Mouse (Mus musculus): ENCODE measurements at regions not wholly inside any gene's neighbourhood (a gene's known extent, or its start where the extent isn't known, plus 50 kb on each side); places are given as distances from the start of the nearest gene placed in this dataset.

DNA sequence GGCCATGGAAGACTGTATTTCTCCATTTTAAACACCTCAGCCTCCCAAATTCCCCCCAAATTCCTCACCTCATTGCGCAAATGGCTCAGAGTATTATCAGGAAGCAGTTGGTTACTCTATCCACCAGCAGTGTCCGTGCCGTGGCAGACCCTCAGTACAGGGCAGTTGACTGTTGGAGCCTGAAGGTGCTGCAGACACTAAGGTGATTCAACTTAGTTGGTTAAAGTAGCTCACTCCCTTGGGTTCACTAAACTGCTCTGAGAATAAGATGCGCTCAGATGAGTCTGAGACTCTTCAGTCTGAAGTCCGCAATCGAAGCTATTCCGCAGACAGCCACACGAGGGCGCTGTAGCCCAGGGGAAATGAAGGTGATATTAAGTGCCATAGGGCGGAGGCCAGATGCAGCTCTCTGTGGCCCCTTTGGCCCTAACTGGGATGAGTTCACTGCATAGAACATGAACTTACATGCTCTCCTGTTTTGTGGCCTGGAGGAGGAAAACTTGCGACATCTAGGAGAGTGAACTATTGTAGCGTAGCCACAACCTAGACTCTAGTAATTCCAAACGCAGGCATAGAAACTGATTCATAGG lies 62.9 kb downstream of the Amer3 start:
- peak; percentile 10 for DNase-seq (ENCODE audit: low spot score)

DNA sequence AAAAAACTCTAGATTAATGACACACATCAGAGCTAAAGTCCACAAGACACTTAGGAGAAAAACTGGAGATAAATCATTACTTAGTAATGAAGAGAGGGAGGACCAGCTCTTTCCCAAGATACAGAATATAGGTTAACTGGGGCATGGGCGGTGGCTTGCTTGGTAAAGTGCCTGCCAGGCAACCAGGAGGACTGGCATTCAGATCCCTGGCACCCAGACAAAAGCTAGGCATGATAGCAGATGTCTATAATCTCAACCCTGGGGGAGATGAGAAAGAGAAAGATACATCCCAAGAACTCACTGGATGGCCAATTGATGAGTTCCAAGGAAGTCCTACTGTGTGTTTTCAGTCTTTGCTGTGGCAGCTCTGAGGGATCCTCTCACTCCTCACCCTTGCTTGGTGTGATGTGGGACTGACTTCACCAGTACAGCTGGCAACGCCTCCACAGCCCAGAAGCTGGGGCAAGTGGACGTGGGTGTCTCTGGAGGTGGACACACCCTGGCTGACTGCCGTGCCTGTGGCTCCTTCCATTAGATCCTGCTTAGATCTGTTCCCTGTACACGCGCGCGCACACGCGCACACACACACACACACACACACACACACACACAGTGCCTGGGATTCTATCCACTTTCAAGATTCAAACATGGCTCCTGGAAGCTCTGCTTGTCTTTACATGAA lies 74.6 kb downstream of the Amer3 start:
- no peak for DNase-seq (ENCODE audit: low spot score)

DNA sequence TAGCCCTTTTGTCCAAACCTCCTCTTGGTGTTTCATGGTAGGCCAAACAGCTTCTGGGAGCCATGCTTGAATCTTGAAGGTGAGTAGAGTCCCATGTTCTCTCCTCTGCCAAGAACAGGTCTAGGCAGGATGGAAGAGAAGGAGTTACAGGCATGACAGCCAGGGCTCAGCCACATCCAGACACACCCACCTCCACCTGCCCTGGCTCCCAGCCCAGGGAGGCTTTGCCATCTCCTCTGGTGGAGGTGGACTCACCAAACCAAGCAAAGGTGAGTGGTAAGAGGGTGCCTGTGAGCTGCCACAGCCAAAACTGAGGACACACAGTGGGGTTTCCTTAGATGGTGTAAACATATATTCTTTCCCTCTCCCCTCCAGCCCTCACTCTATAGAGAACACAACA lies 78.0 kb downstream of the Amer3 start:
- DNase-seq (ENCODE audit: low spot score) = no peak

DNA sequence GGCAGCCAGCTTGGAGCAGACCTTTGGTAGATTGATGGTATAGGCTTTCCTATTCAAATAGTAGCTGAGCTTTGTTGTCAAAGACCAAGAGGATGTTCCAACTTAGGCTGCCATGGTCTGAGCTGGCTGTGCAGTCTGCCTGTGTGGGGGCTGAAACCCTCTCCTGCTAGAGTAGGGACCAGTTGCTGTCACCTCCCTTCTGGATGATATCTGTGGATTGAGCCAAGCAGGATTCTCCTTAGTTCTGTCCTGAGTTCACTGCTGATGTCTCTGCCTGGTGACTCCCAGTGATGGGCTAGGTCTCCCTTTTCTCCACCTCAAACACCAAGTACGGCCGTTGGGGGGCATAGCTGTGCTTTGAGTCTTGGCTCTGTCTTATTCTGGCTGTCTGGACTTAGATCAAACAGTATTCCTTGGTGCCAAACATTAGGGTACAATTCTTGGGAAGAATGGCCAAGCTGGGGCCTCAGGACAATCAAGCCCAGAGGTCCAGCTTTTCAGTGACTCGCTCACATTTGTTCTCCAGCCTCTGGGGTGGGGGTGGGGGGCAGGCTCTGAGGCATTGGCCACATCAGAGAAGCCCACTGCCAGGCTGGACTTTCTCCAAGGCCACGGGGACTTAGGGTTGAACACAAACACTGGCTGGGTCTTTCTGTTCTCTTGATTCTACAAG lies 84.6 kb downstream of the Amer3 start:
- DNase-seq (ENCODE audit: low spot score) = no peak

DNA sequence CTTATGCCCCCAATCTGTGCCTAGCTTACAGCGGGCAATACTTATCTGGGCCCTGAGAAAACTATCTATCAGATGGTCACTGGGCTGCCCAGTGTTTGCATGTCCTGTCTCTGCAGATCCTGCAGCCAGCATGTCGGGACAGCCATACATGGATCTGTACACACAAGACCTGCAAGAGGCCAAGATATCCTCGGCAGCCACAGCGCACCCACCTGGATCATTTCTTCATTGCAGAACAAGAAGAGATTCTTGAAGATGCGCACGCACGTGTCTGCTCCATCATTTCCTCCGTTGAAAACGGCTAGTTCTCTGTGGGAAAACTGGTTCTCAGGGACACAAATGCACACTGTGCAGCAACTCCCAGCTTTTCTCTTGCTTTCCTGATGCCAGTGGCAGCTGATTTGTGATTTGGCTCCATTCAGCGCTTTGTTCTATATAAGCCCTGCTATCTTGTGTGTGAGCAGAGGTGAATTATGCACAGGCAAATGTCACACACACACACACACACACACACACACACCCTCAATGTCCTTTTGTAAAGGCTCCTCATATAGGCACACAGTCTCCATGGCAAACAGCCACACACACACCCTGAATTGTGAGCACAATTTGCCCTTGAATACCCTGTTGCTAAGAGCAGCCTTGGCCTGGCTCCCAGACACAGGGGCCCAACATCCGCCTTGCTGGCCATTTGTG lies 85.5 kb downstream of the Amer3 start:
- peak; percentile 2 for DNase-seq (ENCODE audit: low spot score)

DNA sequence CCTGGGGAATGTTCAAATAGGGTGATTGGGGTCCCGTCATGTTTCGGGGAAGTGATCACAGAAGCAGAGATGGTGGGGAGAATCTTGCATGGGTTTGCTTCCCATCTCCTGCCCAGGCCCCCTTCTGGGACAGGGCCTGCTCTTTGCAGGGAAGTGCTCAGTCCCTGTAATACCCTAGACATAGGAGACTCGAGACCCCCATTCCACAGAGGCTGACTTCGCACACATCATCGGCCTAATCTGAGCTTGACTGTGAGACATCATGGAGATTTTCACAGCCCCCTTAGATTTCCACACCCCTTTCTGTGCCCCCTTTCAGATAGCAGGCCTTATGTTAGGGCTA lies 86.0 kb downstream of the Amer3 start:
- no peak for DNase-seq (ENCODE audit: low spot score)

DNA sequence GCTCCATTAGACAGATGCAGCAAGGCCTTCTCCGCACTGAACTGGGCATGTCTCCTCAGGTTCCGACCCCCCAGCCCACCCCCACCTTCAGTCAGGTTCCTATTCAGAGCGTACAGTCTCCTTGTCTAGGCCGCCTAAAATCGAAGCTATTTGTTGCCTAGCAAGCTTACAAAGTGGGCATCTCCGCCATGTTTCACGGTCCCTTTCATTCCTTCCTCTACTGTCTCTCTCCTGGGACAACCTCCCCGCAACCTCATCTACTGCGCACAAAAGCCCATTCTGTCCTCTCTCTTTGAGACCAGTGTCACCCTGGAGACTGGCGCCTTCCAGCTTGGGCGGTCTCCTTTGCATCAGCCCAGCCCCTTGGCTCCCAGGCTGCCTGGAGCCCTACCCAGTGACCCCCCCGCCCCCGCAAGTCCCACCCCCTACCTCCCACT lies 86.8 kb downstream of the Amer3 start:
- no peak for DNase-seq (ENCODE audit: low spot score)

DNA sequence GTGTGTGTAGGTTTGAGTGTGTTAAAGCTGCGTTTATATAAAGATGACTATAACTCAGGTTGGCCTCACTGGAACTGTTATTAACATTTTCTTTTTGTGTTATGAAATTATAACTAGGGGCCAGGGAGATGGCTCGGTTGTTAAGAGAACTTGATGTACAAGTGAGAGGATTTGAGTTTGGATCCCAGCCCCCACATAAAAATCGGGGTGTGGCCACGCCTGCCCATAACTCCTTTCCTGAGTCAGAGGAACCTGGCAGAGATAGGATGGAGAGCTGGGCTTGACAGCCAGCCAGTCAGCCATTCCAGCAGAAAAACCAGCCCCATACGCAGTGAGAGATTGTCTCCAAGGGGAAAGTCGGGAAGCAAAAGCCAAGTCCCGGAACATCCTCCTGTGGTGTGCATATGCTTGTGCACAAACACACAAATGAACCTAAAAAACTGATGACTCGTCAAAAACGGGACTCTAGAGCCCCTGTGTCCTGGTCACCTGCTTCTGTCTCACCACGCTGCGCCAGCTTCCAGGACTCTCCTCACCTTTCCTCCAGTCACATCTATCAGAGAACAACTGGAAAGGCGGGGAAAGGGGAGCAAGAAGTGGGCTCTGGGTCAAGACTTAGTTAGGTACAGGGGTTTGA lies 97.8 kb downstream of the Amer3 start:
- DNase-seq (ENCODE audit: low spot score) = no peak

DNA sequence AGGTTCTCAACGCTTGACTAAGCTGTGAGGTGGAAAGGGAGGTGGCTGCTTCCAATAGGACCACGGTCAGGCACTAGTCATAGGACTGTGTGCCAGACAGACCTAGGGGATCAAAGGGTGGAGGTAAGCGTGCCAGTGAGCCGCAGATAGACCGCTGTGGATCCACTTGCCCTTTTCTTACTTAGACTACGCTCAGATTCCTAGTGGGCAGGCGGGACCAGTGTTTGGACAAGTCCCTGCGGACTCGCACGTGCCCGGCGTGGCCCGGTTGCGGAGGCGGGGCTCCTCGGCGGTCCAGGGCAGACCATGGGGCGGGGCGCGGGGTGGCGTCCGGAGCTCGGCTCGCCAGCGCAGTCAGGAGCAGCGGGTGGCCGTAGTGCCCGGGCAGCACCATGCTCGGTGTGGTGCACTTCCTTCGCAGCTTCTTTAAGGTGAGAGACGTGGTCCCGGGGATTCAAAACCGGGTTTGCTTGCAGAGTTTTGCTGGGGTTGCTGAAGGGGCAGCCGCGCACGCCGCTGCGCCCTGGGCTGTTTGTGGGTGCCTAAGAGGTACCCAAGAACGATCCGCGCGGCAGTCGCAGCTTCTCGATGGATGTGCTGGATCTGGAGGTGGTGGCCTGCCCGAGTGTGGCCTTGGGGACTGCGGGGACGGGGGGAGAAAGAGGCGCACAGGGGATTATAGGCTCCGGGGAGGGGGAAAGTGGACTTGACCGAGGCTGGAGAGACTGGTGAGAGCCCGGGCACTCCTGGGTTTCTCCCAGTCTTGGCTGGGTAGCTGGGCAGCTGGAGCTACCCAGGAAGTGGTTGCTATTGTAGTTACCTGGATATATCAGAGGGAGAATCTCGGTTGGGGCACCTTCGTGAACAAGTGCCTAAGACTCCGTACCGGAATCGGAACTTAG lies 98.6 kb downstream of the Amer3 start:
- DNase-seq (ENCODE audit: low spot score) = peak; percentile 40

DNA sequence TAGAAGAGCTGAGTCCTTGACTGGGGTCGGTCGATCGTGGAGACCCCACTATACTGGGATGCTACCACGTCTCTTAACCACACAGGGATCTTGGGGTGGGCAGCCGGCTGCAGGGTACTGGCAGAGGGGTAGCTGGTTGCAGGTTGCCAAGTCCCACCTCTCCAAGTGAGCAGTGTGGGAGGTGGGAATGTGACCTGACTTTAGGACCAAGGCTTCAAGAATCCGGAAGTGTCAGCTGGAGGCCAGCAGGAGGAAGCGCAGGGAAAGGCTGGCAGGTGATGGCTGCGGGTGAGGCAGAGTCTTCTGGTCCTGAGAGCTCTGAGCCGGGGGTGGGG lies 99.2 kb downstream of the Amer3 start:
- no peak for DNase-seq (ENCODE audit: low spot score)

DNA sequence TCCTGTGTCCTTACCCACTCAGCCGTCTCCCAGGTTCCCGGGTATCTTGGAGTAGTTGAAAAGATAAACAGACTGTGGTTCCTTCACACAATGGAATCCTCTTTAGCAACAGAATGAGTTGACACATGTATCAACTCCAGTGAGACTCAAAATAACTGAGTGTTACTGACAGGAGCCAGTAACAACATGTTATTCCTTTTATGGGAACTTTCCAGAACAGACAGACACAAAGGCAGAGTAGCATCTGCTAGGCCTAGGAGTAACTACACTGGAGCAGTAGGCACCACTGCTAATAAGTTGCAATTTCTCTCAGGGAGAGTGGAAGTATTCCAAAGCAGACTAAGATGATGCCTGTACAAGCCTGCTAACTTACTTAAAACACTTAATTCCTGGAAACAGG lies 107.1 kb downstream of the Amer3 start:
- DNase-seq (ENCODE audit: low spot score) = no peak

DNA sequence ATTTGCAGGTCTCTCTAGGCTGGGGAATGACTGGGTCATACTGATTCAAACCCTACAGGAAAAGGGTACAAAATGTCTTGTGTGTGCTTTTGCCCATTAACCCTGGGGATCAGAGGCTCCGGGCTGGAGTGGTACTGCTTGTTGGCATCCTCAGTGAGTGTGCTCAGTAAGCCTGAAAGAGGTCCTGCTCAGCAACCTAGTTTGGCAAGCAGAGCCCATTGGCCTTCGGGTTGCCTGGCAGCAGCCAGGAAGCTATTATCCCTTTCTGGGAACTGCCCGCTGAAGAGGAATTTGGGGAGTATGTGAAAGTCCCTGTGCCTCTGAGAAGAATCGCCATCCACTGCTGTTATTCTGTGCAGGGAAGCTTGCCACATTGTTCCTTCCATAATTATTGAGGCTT lies 117.1 kb downstream of the Amer3 start:
- no peak for DNase-seq (ENCODE audit: low spot score)

DNA sequence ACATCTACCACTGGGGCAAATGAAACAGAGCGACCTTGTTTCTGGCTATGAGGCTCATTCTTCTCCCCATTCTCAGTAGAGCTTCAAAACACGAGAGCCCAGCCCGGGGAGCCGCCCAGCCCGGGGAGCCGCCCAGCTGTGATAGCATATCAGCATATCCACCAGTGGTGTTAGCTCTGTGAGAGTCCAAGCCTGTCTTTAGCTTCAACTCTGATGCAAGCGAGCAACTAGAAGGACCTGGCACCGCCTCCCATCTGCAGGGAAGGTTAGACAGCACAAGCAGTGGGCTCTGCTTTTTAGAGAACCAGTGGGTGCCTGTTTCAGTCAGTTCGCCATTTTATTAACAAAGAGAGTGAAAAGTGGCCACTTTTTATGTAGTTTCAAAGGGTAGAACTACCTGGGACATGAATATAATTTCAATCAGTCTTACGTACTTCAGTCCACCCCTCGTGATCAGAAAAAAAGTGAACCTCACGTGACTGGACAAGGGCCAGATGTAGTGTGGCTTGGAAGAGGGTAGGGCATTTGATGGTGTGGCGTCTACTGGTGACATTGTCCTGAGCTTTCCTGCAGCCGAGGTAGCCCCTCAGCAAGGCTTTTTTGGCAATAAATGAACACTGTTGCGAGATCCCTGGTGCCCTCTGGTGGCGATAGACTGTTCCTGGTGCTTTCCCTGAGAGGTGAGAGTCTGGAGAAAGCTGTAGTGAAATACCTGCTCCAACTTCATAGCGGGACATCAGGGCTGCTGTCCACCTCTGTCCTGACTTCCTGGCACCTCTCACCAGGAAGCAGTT lies 121.0 kb downstream of the Amer3 start:
- DNase-seq (ENCODE audit: low spot score) = no peak

DNA sequence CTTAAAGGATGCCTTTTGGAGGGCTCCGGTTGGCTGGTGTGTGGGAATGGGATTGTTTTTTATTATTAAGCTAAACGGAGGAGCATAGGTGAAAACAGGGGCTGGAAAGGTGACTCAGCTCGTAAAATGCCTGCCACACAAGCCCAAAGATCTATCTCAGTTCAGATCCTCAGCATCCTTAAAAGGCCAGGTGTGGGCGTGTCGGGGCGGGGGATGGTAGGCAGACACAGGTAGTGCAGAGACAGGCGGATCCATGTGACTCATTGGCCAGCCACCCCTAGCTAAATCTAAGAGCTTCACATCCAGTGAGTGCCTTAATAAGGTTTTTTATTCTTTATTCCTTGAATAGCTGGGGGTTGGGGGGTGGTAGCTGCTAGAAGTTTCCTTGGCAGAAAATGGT lies 122.0 kb downstream of the Amer3 start:
- DNase-seq (ENCODE audit: low spot score) = no peak

DNA sequence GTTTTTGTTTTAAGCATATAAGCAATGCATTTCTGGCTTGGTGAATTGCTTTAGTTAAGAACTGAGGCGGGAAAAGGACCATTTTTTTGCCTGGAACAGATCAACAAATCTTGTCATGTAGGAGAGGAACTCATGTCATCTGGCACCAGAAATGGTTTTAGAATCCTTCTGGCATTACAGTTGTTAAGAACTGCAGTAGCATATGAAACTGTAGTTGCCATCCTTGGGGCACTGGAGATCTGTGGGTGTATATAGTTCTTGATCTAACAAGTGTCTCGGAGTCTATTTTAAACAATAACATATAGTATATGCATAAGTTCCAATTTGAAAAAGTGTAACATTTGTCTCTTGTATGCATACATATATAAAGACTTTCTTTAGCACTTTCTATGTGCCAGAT lies 129.6 kb downstream of the Amer3 start:
- no peak for DNase-seq (ENCODE audit: low spot score)

DNA sequence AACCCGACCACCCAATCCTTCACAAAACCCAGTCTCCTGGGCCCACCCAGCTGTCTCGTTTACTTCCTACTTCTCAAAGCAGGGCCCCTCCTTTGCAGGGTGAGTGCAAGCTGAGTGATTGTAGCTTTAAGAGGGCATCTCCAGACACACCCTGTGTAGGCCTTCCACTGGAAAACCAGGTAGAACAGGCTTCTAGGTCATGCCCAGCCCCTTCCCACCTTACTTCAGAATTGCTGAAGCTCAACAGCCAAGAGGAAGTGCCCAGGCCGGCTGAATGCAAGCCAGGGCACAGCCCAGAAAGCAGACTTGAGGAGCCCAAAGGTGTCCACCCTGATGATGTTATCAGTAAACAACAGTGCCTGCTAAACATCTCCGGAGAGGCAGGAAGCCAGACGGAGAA lies 120.2 kb downstream of the Fam168b start:
- no peak for DNase-seq (ENCODE audit: low spot score)

DNA sequence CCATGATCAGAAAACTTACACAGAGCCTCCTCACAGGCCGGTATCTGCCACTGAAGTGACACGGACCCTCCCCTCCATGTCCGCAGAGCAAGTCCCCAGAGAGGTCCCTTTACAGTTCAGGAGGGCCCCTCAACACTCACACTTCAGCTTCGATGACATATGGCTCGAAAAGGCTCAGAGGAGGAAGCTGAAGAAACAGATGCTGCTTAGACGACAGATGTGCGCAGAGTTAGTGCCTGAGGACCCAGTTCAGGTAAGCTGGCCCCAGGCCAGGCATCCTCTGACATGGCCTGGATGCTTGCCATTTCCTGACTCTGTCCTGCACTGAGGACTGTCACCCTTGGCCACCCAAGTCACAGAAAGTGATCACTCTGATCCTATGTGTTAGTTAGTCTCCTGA lies 110.7 kb downstream of the Fam168b start:
- no peak for DNase-seq (ENCODE audit: low spot score)

DNA sequence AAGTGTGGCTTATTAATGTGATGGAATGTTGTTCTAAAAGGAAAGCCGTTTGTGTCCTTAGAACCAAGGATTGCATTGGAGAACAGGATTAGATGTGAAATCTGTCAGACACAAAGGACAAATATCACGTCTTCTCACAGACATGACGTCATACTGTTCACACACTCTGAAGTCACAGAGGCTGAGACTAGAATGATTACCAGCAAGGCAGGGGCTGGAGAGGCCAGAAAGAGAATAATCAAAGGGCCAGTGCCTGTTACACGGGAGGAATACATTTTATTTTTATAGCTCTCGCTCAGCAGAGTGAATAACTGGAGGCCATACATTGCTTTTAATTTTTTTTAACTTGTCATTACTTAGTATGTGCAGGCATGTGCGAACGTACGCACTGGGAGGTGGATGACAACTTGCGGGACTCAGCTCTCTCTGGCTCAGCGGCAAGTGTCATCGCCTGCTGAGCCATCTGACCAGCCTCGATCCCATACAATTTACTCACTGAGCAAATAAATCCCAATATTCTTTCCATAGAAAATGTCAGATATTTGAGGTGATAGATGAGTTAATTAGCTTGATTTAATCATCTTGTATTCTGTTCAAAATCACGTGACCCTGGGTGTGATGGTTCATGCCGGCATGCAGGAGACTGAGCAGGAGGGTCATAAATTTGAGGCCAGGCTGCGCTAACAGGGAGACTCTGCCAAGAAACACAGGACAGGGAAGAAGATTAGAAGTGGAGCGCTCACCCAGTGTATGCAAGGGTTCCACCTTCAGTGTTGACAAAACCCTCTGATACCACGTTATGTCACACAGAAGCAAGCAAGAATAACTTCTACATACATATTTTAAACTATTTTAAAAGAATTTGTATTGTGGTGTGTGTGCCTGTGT lies 109.6 kb downstream of the Fam168b start:
- no peak for DNase-seq (ENCODE audit: low spot score)

DNA sequence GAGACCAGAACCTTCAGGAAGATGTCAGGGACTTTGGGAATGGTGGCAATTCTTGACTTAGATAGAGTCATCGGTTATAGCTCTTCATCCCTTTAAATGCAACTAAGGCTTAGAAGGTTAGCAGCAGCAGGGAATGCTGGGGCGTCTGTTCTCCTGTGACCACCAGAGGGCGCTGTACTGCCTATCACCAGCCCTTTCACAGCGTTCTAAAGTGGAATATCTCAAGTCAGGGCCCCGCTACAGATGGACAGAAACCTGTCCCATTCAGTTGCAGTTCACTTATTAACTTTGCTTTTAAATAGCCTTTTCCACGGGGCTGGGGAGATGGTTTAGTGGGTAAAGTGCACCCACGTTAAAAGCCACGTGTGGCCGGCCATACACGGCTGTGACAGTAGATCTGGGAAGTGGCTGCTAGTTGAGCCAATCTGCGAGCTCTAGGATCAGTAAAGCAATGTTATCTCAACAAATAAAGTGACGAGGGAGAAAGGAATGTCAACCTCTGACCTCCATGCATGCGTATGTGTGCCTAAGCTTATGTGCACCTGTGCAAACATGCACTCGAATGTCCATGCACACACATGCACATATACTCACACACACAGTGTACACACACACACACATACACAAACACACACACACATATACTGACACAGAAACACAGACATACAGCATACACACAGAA lies 104.3 kb downstream of the Fam168b start:
- DNase-seq (ENCODE audit: low spot score) = peak; percentile 59

Data from lung, postnatal 25 days (tissue).